Mouse (Mus musculus) liver, embryonic 14.5 days (tissue): Measurements from ENCODE around the gene Gm20219.

Experiments
- CTCF ChIP-seq: IDR thresholded peaks from 2 replicates; pipeline ENCODE4 v1.5.1; 2016; ENCODE audit warnings: antibody characterized with exemption, low read depth, control low read depth
- EP300 ChIP-seq: IDR thresholded peaks from 2 replicates; pipeline ENCODE4 v1.6.1; 2016; ENCODE audit warnings: antibody characterized with exemption, low read depth

DNA sequence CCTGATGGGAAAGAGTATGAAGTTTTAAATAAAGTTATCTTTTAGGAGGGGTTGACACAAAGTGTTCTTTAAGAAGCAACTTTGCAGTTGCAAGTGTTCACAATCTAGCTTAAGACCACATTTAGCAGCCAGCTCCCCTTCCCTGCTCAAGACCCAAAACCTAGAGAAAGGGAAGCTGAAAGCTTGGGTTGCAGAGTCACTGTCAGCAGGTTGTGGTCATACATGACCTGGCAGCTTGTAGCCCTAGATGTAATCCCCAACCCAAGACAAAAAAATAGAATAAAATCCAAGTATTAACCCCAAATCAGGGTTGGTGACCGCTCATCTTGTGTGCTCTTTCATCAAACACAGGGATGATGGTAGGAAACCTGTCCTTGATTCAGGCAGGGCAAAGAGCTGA, 28.9 kb upstream of the Gm20219 start:
- TF ChIP-seq CTCF (no peak), EP300 (no peak)
